Mouse (Mus musculus) C2C12 (cell line): ENCODE data around the gene Treml2. TPM values are rescaled to one million over a fixed set of nuclear protein-coding genes. Genes with fewer than 3 reads are reported as not detected.

Source experiments
- H3K27me3 ChIP-seq: one replicate; pipeline ENCODE4 v1.6.1; 2011; ENCODE audit not compliant: control insufficient read depth, insufficient read depth, insufficient read length
- H3K36me3 ChIP-seq: one replicate; pipeline ENCODE4 v1.6.1; 2011; ENCODE audit not compliant: control insufficient read depth, insufficient read depth
- H3K4me3 ChIP-seq: one replicate; pipeline ENCODE4 v1.5.1; 2011; ENCODE audit warnings: mild to moderate bottlenecking, control low read depth; ENCODE audit not compliant: poor library complexity, insufficient read depth, severe bottlenecking
- H3K79me2 ChIP-seq: one replicate; pipeline ENCODE4 v1.6.1; 2011; ENCODE audit not compliant: control insufficient read depth, insufficient read depth
- H3K79me3 ChIP-seq: one replicate; pipeline ENCODE4 v1.6.1; 2011; ENCODE audit warnings: low read depth, control low read depth
- H3ac ChIP-seq: one replicate; pipeline ENCODE3; 2011; ENCODE audit warnings: low read depth; ENCODE audit not compliant: control insufficient read depth, insufficient read length
- CEBPB ChIP-seq: IDR thresholded peaks from one replicate; pipeline ENCODE4 v1.6.1; 2011; ENCODE audit warnings: low read depth, mild to moderate bottlenecking, control low read depth, moderate library complexity
- CTCF ChIP-seq: IDR thresholded peaks from one replicate; pipeline ENCODE4 v1.5.1; 2011; ENCODE audit not compliant: control insufficient read depth, insufficient read depth, insufficient read length
- FOSL1 ChIP-seq: IDR thresholded peaks from one replicate; pipeline ENCODE4 v1.8.0; 2011; ENCODE audit warnings: mild to moderate bottlenecking, low read length; ENCODE audit not compliant: poor library complexity, insufficient read depth, severe bottlenecking
- MAX ChIP-seq: IDR thresholded peaks from one replicate; pipeline ENCODE4 v1.6.1; 2011; ENCODE audit warnings: mild to moderate bottlenecking, control low read depth
- MYOD1 ChIP-seq: IDR thresholded peaks from one replicate; pipeline ENCODE4 v1.6.1; 2011; ENCODE audit warnings: low read depth; ENCODE audit not compliant: control insufficient read depth, insufficient read length
- MYOG ChIP-seq: IDR thresholded peaks from one replicate; pipeline ENCODE4 v1.6.1; 2011; ENCODE audit not compliant: control insufficient read depth, insufficient read length; ENCODE audit errors: extremely low read depth
- USF1 ChIP-seq: IDR thresholded peaks from one replicate; pipeline ENCODE4 v1.6.1; 2011; ENCODE audit warnings: low read depth, mild to moderate bottlenecking, control low read depth, moderate library complexity
- polyA plus RNA-seq: library from polyadenylated mRNA; unstranded; fragments of >200 nt; fragmentation: generic; extraction: Trizol; gene quantifications from one replicate; pipeline ENCODE4 v1.2.1, GENCODE M21; 2012; ENCODE audit warnings: missing spikeins

The Treml2 gene
- polyA plus RNA-seq, 1 experiment: not detected

- H3K4me3 ChIP-seq: no peak overlapping the region
Observed at GRCm38 (mm10) chr17:48280943-48281738, 18.2 kb upstream of the Treml2 start.

GRCm38 (mm10) chr17:48281739-48282085 is 17.6 kb upstream of the Treml2 start:
- no peaks in the 10 kb centered on the region for H3K27me3 ChIP-seq
- no peaks in the 10 kb centered on the region for H3K79me2 ChIP-seq
- H3K79me3 ChIP-seq: no peaks in the 10 kb centered on the region
- no peak overlapping the region for H3K4me3 ChIP-seq
- H3K36me3 ChIP-seq: no peaks in the 10 kb centered on the region
- H3ac ChIP-seq: no peak overlapping the region
- TF ChIP-seq FOSL1: no peak
- no peak for TF ChIP-seq MAX
- no peak for TF ChIP-seq USF1
- TF ChIP-seq MYOG: no peak
- no peak for TF ChIP-seq CEBPB
- no peak for TF ChIP-seq CTCF
- no peak for TF ChIP-seq MYOD1

More at GRCm38 (mm10) chr17:48280943-48281738, 18.2 kb upstream of the Treml2 start:
- no peaks in the 10 kb centered on the region for H3K79me2 ChIP-seq
- no peaks in the 10 kb centered on the region for H3K27me3 ChIP-seq
- no peaks in the 10 kb centered on the region for H3K79me3 ChIP-seq
- TF ChIP-seq MYOG: no peak
- TF ChIP-seq MAX: no peak
- TF ChIP-seq CEBPB: no peak
- no peak for TF ChIP-seq FOSL1
- no peak for TF ChIP-seq USF1
- no peak for TF ChIP-seq CTCF
- TF ChIP-seq MYOD1: no peak
- no peaks in the 10 kb centered on the region for H3K36me3 ChIP-seq
- H3ac ChIP-seq: no peak overlapping the region

GRCm38 (mm10) chr17:48286765-48287164 is 12.5 kb upstream of the Treml2 start:
- Histone ChIP-seq H3K79me3 (no peaks in the 10 kb centered on the region), H3K4me3 (no peak overlapping the region), H3ac (no peak overlapping the region), H3K36me3 (no peaks in the 10 kb centered on the region), H3K27me3 (no peaks in the 10 kb centered on the region), H3K79me2 (no peaks in the 10 kb centered on the region)
- TF ChIP-seq MAX: no peak
- TF ChIP-seq CTCF: no peak
- no peak for TF ChIP-seq FOSL1
- no peak for TF ChIP-seq MYOD1
- no peak for TF ChIP-seq USF1
- no peak for TF ChIP-seq MYOG
- no peak for TF ChIP-seq CEBPB

GRCm38 (mm10) chr17:48287276-48287675 is 12.0 kb upstream of the Treml2 start:
- Histone ChIP-seq H3K36me3 (no peaks in the 10 kb centered on the region), H3ac (no peak overlapping the region), H3K4me3 (no peak overlapping the region), H3K79me3 (no peaks in the 10 kb centered on the region), H3K79me2 (no peaks in the 10 kb centered on the region), H3K27me3 (no peaks in the 10 kb centered on the region)
- TF ChIP-seq USF1: no peak

GRCm38 (mm10) chr17:48293500-48294194 is 5.7 kb upstream of the Treml2 start:
- no peaks in the 10 kb centered on the region for H3K79me2 ChIP-seq
- no peak overlapping the region for H3K4me3 ChIP-seq
- no peak for TF ChIP-seq MYOD1
- no peak for TF ChIP-seq CEBPB
- no peak for TF ChIP-seq CTCF
- TF ChIP-seq MAX: no peak
- no peak for TF ChIP-seq FOSL1
- TF ChIP-seq MYOG: no peak
- TF ChIP-seq USF1: no peak
- H3K27me3 ChIP-seq: no peaks in the 10 kb centered on the region
- H3ac ChIP-seq: no peak overlapping the region
- no peaks in the 10 kb centered on the region for H3K36me3 ChIP-seq
- H3K79me3 ChIP-seq: no peaks in the 10 kb centered on the region

- no peaks in the 10 kb centered on the region for H3K79me3 ChIP-seq
- H3K79me2 ChIP-seq: no peaks in the 10 kb centered on the region
- H3K4me3 ChIP-seq: no peak overlapping the region
- no peaks in the 10 kb centered on the region for H3K27me3 ChIP-seq
- TF ChIP-seq FOSL1 (no peak), MYOG (no peak), CTCF (no peak), MAX (no peak), CEBPB (no peak), MYOD1 (no peak), USF1 (no peak)
- H3K36me3 ChIP-seq: no peaks in the 10 kb centered on the region
- H3ac ChIP-seq: no peak overlapping the region
Observed at GRCm38 (mm10) chr17:48299756-48300155, 458 bp downstream of the Treml2 start.
